Mouse (Mus musculus) urinary bladder, postnatal 36 days (tissue): ENCODE data around the gene Zfp646.

Experiments used
- DNase-seq, 2 experiments: peaks; one replicate each; pipeline ENCODE4 v3.0.0; 2022; ENCODE audit warnings: low spot score in 2 of 2, mixed read lengths in 1 of 2

The Zfp646 gene

DNA sequence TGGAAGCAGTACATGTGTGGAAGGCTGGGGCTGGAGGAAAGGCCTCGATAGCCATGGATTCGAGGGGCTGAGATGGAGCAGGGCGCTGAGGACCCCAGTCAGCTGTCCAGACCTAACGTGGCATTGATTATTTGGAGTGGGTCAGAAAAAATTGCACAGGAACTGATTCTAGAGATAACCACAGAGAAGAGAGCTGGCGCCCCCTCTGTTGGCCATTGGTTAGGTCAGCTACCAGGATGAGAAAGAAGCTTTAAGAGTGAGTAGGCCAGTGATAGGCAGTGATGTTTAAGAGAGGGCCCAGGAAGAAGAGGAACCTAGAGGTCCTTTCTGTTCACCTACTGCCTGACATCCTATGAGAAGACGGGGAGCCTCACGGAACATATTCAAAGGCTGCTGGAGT is 43.3 kb downstream of the Zfp646 start:
- no peak for DNase-seq

DNA sequence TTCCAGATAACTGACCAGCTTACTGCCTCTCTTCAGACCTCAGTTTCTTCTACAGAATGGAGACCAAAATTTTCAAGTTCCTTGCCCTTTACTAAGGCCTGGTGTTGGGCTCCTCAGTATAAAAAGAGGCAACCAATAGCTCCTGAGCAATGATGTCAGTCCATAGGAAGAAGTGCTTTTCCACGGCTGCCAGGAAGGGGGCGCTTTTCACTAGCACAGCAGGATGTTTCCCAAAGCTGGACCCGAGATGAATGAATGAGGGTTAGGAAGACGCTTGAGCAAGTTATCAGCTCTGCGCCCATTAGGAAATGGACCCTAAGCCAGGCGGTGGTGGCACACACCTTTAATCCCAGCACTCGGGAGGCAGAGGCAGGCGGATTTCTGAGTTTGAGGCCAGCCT is 45.5 kb downstream of the Zfp646 start:
- no peak for DNase-seq

- no peak for DNase-seq
Measured at GRCm38 (mm10) chr7:127922451-127923275, 46.6 kb downstream of the Zfp646 start.

DNA sequence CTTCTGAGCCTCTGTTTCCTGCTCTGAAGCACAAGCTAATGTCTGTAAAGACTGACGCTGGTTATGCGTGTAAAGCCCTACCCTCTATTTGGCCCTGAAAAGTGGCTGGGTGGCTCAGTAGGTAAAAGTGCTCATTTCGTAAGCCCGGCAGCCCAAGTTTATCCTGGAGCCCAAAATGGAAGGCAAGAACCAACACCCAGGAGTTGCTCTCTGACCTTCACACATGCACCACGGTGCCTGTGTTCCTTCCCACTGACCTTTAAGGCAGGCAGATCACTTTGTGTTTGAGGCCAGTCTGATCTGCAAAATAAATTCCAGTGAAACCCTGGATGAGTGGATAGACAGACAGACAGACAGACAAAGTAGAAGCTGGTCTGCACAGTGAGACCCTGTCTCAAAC is 47.7 kb downstream of the Zfp646 start:
- DNase-seq, result no peak

- DNase-seq, result no peak
Measured at GRCm38 (mm10) chr7:127925252-127925651, 49.2 kb downstream of the Zfp646 start.

DNA sequence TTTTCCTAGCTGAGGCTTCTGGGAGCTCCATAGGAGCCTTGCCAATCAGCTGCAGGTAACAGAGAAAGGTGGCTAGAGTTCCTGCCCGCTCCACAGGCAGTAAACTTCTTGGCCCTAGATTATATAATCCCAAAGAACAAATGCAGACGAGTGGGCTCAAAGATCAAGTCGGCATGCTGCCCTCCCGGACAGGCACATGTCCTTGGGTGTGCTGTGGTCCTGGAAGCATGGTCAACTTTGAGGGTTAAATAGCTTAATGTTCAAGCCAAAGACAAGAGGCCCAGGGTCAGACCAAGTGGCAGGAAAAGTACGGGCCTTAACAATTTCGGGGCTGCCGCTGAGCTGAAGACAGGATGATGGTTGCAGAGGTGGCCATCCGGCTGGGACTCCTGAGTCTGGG is 50.0 kb downstream of the Zfp646 start:
- DNase-seq, result no peak

GRCm38 (mm10) chr7:127926846-127927245 is 50.8 kb downstream of the Zfp646 start:
- no peak for DNase-seq

- no peak for DNase-seq
Measured at GRCm38 (mm10) chr7:127927726-127928125, 51.7 kb downstream of the Zfp646 start.

DNA sequence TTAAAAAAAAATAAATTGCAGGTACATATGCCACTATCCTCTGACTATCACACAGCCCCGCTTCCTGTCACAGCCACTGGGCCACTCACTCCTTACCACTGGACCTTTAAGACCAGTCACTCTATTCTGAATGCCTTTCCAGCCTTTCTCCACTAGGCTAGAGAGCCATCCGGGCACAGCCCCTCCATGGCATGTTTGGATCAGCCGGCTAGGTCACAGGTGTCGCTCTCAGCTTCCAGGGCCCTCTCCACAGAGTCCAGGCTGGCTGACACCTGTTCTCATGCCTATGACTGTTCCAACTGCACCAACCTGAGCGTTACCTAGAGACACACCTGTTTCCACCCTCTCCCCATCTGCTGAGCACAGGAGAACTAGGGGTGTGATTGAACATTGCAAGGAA is 52.6 kb downstream of the Zfp646 start:
- no peak for DNase-seq

- DNase-seq, result peak; percentile 69 to 77
Measured at GRCm38 (mm10) chr7:127929923-127930322, 53.9 kb downstream of the Zfp646 start, which contains the start of gene Prss8. Prss8 (minus strand) TSS chr7:127930104.

DNA sequence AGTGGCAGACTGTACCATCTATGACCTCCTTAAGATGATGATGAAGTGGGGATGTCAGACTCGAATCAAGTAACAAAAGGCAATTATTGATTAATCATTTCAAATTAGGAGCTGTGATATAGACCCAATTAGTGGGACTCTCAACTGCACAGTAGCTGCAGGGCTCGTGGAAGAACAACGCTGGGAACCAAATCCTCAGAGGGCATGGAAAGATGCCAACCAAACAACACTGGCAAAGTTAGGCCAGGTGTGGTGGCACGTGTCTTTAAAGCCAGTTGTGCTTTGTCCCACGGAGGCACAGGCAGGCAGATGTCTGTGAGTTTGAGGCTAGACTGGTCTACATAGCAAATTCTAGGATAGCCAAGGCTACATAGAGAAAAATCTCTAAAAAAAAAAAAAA is 54.6 kb downstream of the Zfp646 start:
- DNase-seq, result no peak

DNA sequence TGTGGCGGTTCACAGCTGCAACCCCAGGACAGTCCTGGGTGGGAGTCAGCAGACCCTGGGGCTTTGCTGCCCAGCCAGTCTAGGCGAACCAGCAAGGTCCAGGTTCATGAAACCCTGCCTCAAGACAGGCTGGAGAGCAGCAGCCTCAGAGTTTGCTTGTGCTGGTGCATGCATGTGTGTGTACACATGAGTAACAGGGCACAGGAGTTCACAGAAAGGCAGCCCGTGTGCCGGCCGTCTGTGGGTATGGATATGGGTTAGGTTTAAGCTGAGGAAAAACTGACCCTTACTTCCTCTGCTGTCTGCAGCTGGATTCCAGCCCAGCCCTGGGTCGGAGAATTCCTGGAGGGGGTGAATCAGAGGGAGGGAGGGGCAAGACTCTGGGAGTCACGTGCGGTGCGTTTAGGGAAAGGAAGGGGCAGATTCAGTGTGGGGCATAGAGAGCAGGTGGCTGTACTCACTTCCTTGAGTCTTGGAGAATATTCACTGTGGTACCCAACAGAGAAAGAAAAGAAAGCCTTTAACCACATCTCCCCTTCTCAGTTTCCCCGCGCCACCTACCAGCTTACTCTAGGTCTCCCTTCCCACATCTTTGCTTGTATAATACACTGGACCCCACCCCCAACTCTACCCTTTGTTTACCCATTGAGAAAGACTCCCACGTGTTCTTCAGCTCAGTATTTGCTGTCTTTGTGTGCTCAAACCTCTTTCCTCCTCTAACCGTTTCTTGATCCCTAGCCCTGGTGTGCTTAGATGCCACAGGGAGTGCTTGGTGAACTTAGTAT is 55.5 kb downstream of the Zfp646 start:
- DNase-seq, result peak in 1 of 2 experiments; percentile 63

DNA sequence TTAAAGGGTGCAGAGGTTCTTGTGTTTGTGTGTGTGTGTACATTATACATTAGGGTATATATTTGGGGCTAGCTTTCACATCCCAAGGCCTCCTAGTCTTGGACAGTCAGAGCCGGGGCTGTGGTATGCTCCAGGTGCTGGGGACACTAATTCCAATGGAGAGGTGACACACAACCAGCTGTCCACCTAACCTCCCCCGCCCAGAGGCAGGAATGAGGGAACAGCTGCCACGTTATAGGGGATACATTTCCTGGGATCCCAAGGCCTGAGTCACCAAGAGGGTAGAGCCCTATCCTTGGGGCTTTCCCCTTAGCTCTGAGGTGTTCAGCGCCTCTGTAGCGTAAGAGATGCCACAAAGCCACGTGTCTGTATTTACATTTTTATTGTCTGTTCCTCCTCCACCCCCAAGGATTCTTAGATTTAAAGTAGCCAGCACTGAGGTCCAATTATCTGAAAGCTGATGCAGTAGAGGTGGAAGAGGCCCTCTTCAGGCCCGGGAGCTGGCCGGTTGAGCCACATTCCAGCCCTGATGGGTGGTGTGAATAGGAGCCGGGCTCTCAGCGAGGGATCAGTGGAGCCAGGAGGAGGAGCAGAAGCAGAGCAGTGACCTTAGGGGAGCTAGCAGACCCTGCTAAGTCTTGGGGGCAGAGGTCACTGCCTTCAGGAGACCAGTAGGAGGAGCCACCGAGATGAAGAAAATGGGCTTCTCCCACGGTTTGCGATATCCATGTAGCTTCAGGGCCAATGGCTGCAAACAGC is 56.4 kb downstream of the Zfp646 start:
- peak in 1 of 2 experiments; percentile 55 for DNase-seq

- no peak for DNase-seq
Measured at GRCm38 (mm10) chr7:127934075-127934474, 58.1 kb downstream of the Zfp646 start.

GRCm38 (mm10) chr7:127935028-127935722 is 59.2 kb downstream of the Zfp646 start:
- peak; percentile 92 to 96 for DNase-seq
